Mouse (Mus musculus) CH12.LX (cell line): ENCODE measurements around the gene Klk1b4.

Source experiments
- EP300 ChIP-seq: IDR thresholded peaks from 2 replicates; pipeline ENCODE4 v1.6.1; 2011; ENCODE audit warnings: low read length, improper control_type of control experiment
- GABPA ChIP-seq: IDR thresholded peaks from 2 replicates; pipeline ENCODE4 v1.6.1; 2012; ENCODE audit warnings: low read depth, low read length, improper control_type of control experiment, inconsistent platforms; ENCODE audit not compliant: insufficient replicate concordance
- POLR2A ChIP-seq: IDR thresholded peaks from 2 replicates; pipeline ENCODE4 v1.6.1; 2011; ENCODE audit warnings: low read depth, mild to moderate bottlenecking, improper control_type of control experiment, low read length

GRCm38 (mm10) chr7:44244080-44244479, 36.8 kb downstream of the Klk1b4 start:
- TF ChIP-seq GABPA, result no peak
- no peak for TF ChIP-seq POLR2A
- no peak for TF ChIP-seq EP300
